Mouse (Mus musculus) CH12.LX (cell line): ENCODE measurements around the gene Nsmf.

Experiments
- CHD2 ChIP-seq: IDR thresholded peaks from 2 replicates; pipeline ENCODE4 v1.6.1; 2011; ENCODE audit warnings: low read length, improper control_type of control experiment
- CTCF ChIP-seq, 2 experiments: IDR thresholded peaks in 1 of 2; conservative IDR thresholded peaks in 1 of 2; 2 replicates each; pipeline ENCODE4 v1.5.1; 2011 to 2012; ENCODE audit warnings: low read depth in 2 of 2, low read length in 2 of 2, improper control_type of control experiment in 1 of 2, inconsistent platforms in 1 of 2, mild to moderate bottlenecking in 1 of 2, moderate library complexity in 1 of 2
- EP300 ChIP-seq: IDR thresholded peaks from 2 replicates; pipeline ENCODE4 v1.6.1; 2011; ENCODE audit warnings: low read length, improper control_type of control experiment
- ETS1 ChIP-seq: conservative IDR thresholded peaks from 2 replicates; pipeline ENCODE4 v1.6.1; 2012; ENCODE audit warnings: low read depth, mild to moderate bottlenecking, inconsistent platforms, low read length, improper control_type of control experiment, moderate library complexity
- JUND ChIP-seq: conservative IDR thresholded peaks from 2 replicates; pipeline ENCODE4 v1.6.1; 2011; ENCODE audit warnings: low read depth, low read length, improper control_type of control experiment
- MAFK ChIP-seq: IDR thresholded peaks from 2 replicates; pipeline ENCODE4 v1.6.1; 2011; ENCODE audit warnings: low read length, improper control_type of control experiment; ENCODE audit not compliant: insufficient replicate concordance
- NRF1 ChIP-seq: IDR thresholded peaks from 2 replicates; pipeline ENCODE4 v1.6.1; 2014; ENCODE audit warnings: low read depth, mild to moderate bottlenecking, inconsistent platforms, low read length, improper control_type of control experiment, moderate library complexity
- PAX5 ChIP-seq: IDR thresholded peaks from 2 replicates; pipeline ENCODE4 v1.6.1; 2012; ENCODE audit warnings: low read length, inconsistent platforms, mixed read lengths
- POLR2A ChIP-seq: IDR thresholded peaks from 2 replicates; pipeline ENCODE4 v1.6.1; 2011; ENCODE audit warnings: low read depth, mild to moderate bottlenecking, improper control_type of control experiment, low read length
- SMC3 ChIP-seq: IDR thresholded peaks from 2 replicates; pipeline ENCODE4 v1.6.1; 2011; ENCODE audit warnings: low read depth, low read length, improper control_type of control experiment
- UBTF ChIP-seq: IDR thresholded peaks from 2 replicates; pipeline ENCODE4 v1.6.1; 2012; ENCODE audit warnings: low read depth, mild to moderate bottlenecking, inconsistent platforms, low read length, improper control_type of control experiment, moderate library complexity
- ZKSCAN1 ChIP-seq: IDR thresholded peaks from 2 replicates; pipeline ENCODE4 v1.6.1; 2012; ENCODE audit warnings: low read depth, inconsistent platforms, low read length, improper control_type of control experiment, borderline replicate concordance

- no peak for TF ChIP-seq SMC3
- TF ChIP-seq CHD2 = no peak
- no peak for TF ChIP-seq EP300
- TF ChIP-seq CTCF (conservative IDR thresholded peaks at IDR 0.05 in 1 of 2, IDR thresholded peaks at IDR 0.05 in 1 of 2; ENCODE audit: low read depth in 2 of 2, low read length in 2 of 2) = no peak
- TF ChIP-seq MAFK = no peak
- TF ChIP-seq ETS1 = no peak
- no peak for TF ChIP-seq POLR2A
- no peak for TF ChIP-seq ZKSCAN1
- no peak for TF ChIP-seq JUND
- no peak for TF ChIP-seq UBTF
- no peak for TF ChIP-seq PAX5
- no peak for TF ChIP-seq NRF1
These were observed 33.7 kb downstream of the Nsmf start for GRCm38 (mm10) chr2:25087842-25088241.
